Mouse (Mus musculus) A20 (cell line): ENCODE results near the gene Gpr157.
"Not testable (repeated sequence)": the region's sequence is repeated elsewhere in the genome, so short reads cannot be mapped to it uniquely, and the experiment has no call there.

Source experiments
- DNase-seq: peaks from one replicate; pipeline ENCODE4 v3.0.0-alpha.2; 2011; ENCODE audit warnings: low read depth, low spot score

The Gpr157 gene

GRCm38 (mm10) chr4:150087161-150087889, at the start of gene Gpr157:
TSS of gene Gpr157 (plus strand) at chr4:150087365.
- peak; percentile 98 for DNase-seq

- DNase-seq: no peak
These were observed 48.6 kb upstream of the Gpr157 start for GRCm38 (mm10) chr4:150038533-150038932.

GRCm38 (mm10) chr4:150040003-150040581, 47.1 kb upstream of the Gpr157 start:
- DNase-seq: peak; percentile 57

GRCm38 (mm10) chr4:150040856-150041255, 46.3 kb upstream of the Gpr157 start:
- DNase-seq: not testable (repeated sequence)

GRCm38 (mm10) chr4:150041346-150042110, 45.6 kb upstream of the Gpr157 start:
- DNase-seq: no peak

- no peak for DNase-seq
These were observed 43.6 kb upstream of the Gpr157 start for GRCm38 (mm10) chr4:150043591-150043990.

- no peak for DNase-seq
These were observed 39.1 kb upstream of the Gpr157 start for GRCm38 (mm10) chr4:150048038-150048437.

GRCm38 (mm10) chr4:150048478-150049156, 38.5 kb upstream of the Gpr157 start:
- DNase-seq: no peak

- DNase-seq: no peak
These were observed 38.0 kb upstream of the Gpr157 start for GRCm38 (mm10) chr4:150049157-150049513.

- no peak for DNase-seq
These were observed 37.5 kb upstream of the Gpr157 start for GRCm38 (mm10) chr4:150049564-150050226.

GRCm38 (mm10) chr4:150051514-150051913, 35.7 kb upstream of the Gpr157 start:
- no peak for DNase-seq

- DNase-seq: no peak
These were observed 34.8 kb upstream of the Gpr157 start for GRCm38 (mm10) chr4:150052380-150052779.

GRCm38 (mm10) chr4:150056171-150056570, 31.0 kb upstream of the Gpr157 start:
- DNase-seq: no peak

- no peak for DNase-seq
These were observed 29.4 kb upstream of the Gpr157 start for GRCm38 (mm10) chr4:150057722-150058121.

GRCm38 (mm10) chr4:150059841-150060468, 27.2 kb upstream of the Gpr157 start:
- no peak for DNase-seq

- no peak for DNase-seq
These were observed 26.5 kb upstream of the Gpr157 start for GRCm38 (mm10) chr4:150060469-150061170.

- no peak for DNase-seq
These were observed 25.5 kb upstream of the Gpr157 start for GRCm38 (mm10) chr4:150061432-150062225.

GRCm38 (mm10) chr4:150066706-150067323, 20.4 kb upstream of the Gpr157 start:
- DNase-seq: peak; percentile 84

- no peak for DNase-seq
These were observed 18.9 kb upstream of the Gpr157 start for GRCm38 (mm10) chr4:150068216-150068615.
